Mouse (Mus musculus) G1E (cell line): ENCODE measurements at regions not wholly inside any gene's neighbourhood (a gene's known extent, or its start where the extent isn't known, plus 50 kb on each side); places are given as distances from the start of the nearest gene placed in this dataset.

ENCODE experiments used
- CTCF ChIP-seq: IDR thresholded peaks from 2 replicates; pipeline ENCODE4 v1.5.1; 2012; ENCODE audit warnings: low read depth, low read length, inconsistent platforms, mixed read lengths
- GATA1 ChIP-seq: IDR thresholded peaks from 2 replicates; pipeline ENCODE4 v1.6.1; 2012; ENCODE audit warnings: borderline replicate concordance, low read length, inconsistent platforms, mixed read lengths
- POLR2AphosphoS5 ChIP-seq: IDR thresholded peaks from 2 replicates; pipeline ENCODE4 v1.6.1; 2012; ENCODE audit warnings: low read depth, low read length, inconsistent platforms; ENCODE audit not compliant: insufficient replicate concordance
- TAL1 ChIP-seq: conservative IDR thresholded peaks from 2 replicates; pipeline ENCODE4 v1.6.1; 2012; ENCODE audit warnings: low read depth, low read length, inconsistent platforms, mixed read lengths

DNA sequence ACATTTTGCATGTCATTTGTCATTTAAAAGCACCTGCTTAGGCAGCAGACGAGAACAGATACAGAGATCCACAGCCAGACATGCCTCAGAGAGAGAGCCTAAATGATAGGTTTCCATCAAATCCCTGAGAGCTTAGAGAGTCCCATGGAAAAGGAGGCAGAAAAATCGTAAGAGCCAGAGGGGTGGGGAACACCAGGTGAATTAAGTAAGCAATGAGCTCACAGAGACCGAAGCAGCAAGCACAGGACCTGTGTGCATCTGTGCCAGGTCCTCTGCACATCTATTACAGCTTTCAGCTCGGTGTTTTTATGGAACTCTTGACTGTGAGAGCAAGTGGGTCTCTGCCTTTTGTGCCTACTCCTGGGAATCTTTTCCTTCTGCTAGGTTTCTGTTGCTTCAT lies 1416.1 kb downstream of the Slc22a22 start:
- TF ChIP-seq CTCF (no peak), GATA1 (no peak), TAL1 (no peak), POLR2AphosphoS5 (no peak)
